Mouse (Mus musculus): ENCODE measurements around the gene Nploc4. TPM values are rescaled to one million over a fixed set of nuclear protein-coding genes. Genes with fewer than 3 reads are reported as not detected.
"Not testable (repeated sequence)": the region's sequence is repeated elsewhere in the genome, so short reads cannot be mapped to it uniquely, and the experiment has no call there.

Nploc4 gene
- polyA plus RNA-seq, 1 experiment from 2014 or later: 15.6 TPM

- no peak for ATAC-seq
- H3K27ac ChIP-seq (ENCODE audit: low read depth, low read length): no peak overlapping the region
- no peak overlapping the region for H3K4me2 ChIP-seq (replicated peaks; ENCODE audit: low read depth)
- 93% methylated on average over 3 of the region's 3 CpGs for WGBS
- TF ChIP-seq CTCF (IDR thresholded peaks at IDR 0.05; ENCODE audit: low read depth): no peak
- no peak overlapping the region for H3K4me3 ChIP-seq (ENCODE audit: low read depth, low read length)
- no peak overlapping the region for H3K9ac ChIP-seq (ENCODE audit: low read depth, low read length)
- no peaks in the 10 kb centered on the region for H3K9me3 ChIP-seq (ENCODE audit: control insufficient read depth)
- H3K4me1 ChIP-seq (replicated peaks; ENCODE audit: control insufficient read depth, insufficient read depth, low read length): no peaks in the 10 kb centered on the region
- H3K36me3 ChIP-seq (ENCODE audit: control insufficient read depth, insufficient read depth): peaks cover 72% of the 10 kb centered on the region
- no peaks in the 10 kb centered on the region for H3K27me3 ChIP-seq (replicated peaks; ENCODE audit: control insufficient read depth, insufficient read depth, low read length)
Observed at GRCm38 (mm10) chr11:120426727-120427126, 10.8 kb downstream of the Nploc4 start.

- 65% methylated on average over 9 of the region's 9 CpGs for WGBS
- Histone ChIP-seq H3K27me3 (replicated peaks; ENCODE audit: control insufficient read depth, insufficient read depth, low read length) (no peaks in the 10 kb centered on the region), H3K27ac (ENCODE audit: low read depth, low read length) (no peak overlapping the region), H3K36me3 (ENCODE audit: control insufficient read depth, insufficient read depth) (peaks cover 82% of the 10 kb centered on the region), H3K9ac (ENCODE audit: low read depth, low read length) (no peak overlapping the region), H3K4me1 (replicated peaks; ENCODE audit: control insufficient read depth, insufficient read depth, low read length) (no peaks in the 10 kb centered on the region), H3K4me3 (ENCODE audit: low read depth, low read length) (no peak overlapping the region), H3K4me2 (replicated peaks; ENCODE audit: low read depth) (no peak overlapping the region), H3K9me3 (ENCODE audit: control insufficient read depth) (no peaks in the 10 kb centered on the region)
- TF ChIP-seq CTCF (IDR thresholded peaks at IDR 0.05; ENCODE audit: low read depth): peak; percentile 81
- no peak for ATAC-seq
Observed at GRCm38 (mm10) chr11:120423569-120424295, 13.8 kb downstream of the Nploc4 start.

GRCm38 (mm10) chr11:120422651-120423568, 14.6 kb downstream of the Nploc4 start:
- Histone ChIP-seq H3K9ac (ENCODE audit: low read depth, low read length) (no peak overlapping the region), H3K27me3 (replicated peaks; ENCODE audit: control insufficient read depth, insufficient read depth, low read length) (no peaks in the 10 kb centered on the region), H3K27ac (ENCODE audit: low read depth, low read length) (no peak overlapping the region), H3K4me2 (replicated peaks; ENCODE audit: low read depth) (no peak overlapping the region), H3K36me3 (ENCODE audit: control insufficient read depth, insufficient read depth) (peaks cover 82% of the 10 kb centered on the region), H3K9me3 (ENCODE audit: control insufficient read depth) (no peaks in the 10 kb centered on the region), H3K4me1 (replicated peaks; ENCODE audit: control insufficient read depth, insufficient read depth, low read length) (no peaks in the 10 kb centered on the region), H3K4me3 (ENCODE audit: low read depth, low read length) (no peak overlapping the region)
- 55% methylated on average over 13 of the region's 13 CpGs for WGBS
- ATAC-seq: no peak
- no peak for TF ChIP-seq CTCF (IDR thresholded peaks at IDR 0.05; ENCODE audit: low read depth)

DNA sequence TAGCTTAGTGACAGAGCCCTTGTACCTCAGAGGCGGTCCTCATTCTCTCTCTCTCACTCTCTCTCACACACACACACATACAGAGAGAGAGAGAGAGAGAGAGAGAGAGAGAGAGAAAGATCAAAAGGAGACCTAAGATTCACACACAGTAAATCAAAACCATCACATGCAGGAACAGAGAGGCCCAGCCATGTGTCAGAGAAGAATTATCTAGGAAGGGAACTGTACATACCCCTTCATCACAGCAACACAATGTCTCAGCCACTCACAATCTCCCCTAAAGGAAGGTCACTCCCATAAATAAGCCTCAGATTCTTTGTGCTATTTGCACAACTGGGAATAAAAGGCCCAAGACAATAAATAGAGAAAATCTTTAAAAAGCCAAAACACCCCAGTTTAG, 18.9 kb downstream of the Nploc4 start:
- 100% methylated on average over 1 of the region's 1 CpGs for WGBS
- no peaks in the 10 kb centered on the region for H3K27me3 ChIP-seq (replicated peaks; ENCODE audit: control insufficient read depth, insufficient read depth, low read length)

GRCm38 (mm10) chr11:120417852-120418251, 19.7 kb downstream of the Nploc4 start:
- 90% methylated on average over 7 of the region's 7 CpGs for WGBS
- Histone ChIP-seq H3K4me1 (replicated peaks; ENCODE audit: control insufficient read depth, insufficient read depth, low read length) (no peaks in the 10 kb centered on the region), H3K4me2 (replicated peaks; ENCODE audit: low read depth) (no peak overlapping the region), H3K27ac (ENCODE audit: low read depth, low read length) (no peak overlapping the region), H3K9ac (ENCODE audit: low read depth, low read length) (no peak overlapping the region), H3K27me3 (replicated peaks; ENCODE audit: control insufficient read depth, insufficient read depth, low read length) (no peaks in the 10 kb centered on the region), H3K4me3 (ENCODE audit: low read depth, low read length) (no peak overlapping the region), H3K9me3 (ENCODE audit: control insufficient read depth) (no peaks in the 10 kb centered on the region), H3K36me3 (ENCODE audit: control insufficient read depth, insufficient read depth) (peaks cover 75% of the 10 kb centered on the region)
- ATAC-seq: no peak
- TF ChIP-seq CTCF (IDR thresholded peaks at IDR 0.05; ENCODE audit: low read depth): no peak

More for the DNA sequence above, 18.9 kb downstream of the Nploc4 start:
- H3K36me3 ChIP-seq (ENCODE audit: control insufficient read depth, insufficient read depth): peaks cover 72% of the 10 kb centered on the region
- no peak overlapping the region for H3K4me3 ChIP-seq (ENCODE audit: low read depth, low read length)
- no peak overlapping the region for H3K4me2 ChIP-seq (replicated peaks; ENCODE audit: low read depth)
- no peak overlapping the region for H3K27ac ChIP-seq (ENCODE audit: low read depth, low read length)
- no peak for ATAC-seq
- no peaks in the 10 kb centered on the region for H3K9me3 ChIP-seq (ENCODE audit: control insufficient read depth)
- TF ChIP-seq CTCF (IDR thresholded peaks at IDR 0.05; ENCODE audit: low read depth): no peak
- H3K9ac ChIP-seq (ENCODE audit: low read depth, low read length): no peak overlapping the region
- H3K4me1 ChIP-seq (replicated peaks; ENCODE audit: control insufficient read depth, insufficient read depth, low read length): no peaks in the 10 kb centered on the region

DNA sequence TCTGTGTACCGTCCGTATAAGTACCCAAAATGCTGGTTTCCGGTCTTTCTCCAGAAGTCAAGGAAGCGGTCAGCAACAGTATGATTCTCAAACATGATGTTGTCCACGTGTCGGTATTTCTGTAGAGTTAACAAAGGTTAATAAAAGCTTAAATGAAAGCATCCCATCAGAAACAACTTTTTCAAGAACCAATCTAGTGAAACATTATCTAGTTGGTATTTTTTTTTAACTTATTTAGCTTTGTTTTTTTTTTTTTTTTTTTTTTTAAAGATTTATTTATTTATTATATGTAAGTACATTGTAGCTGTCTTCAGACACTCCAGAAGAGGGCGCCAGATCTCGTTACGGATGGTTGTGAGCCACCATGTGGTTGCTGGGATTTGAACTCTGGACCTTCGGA, 23.9 kb downstream of the Nploc4 start:
- 96% methylated on average over 7 of the region's 10 CpGs for WGBS
- H3K4me1 ChIP-seq (replicated peaks; ENCODE audit: control insufficient read depth, insufficient read depth, low read length); H3K27me3 ChIP-seq (replicated peaks; ENCODE audit: control insufficient read depth, insufficient read depth, low read length); H3K27ac ChIP-seq (ENCODE audit: low read depth, low read length); H3K9me3 ChIP-seq (ENCODE audit: control insufficient read depth); H3K4me2 ChIP-seq (replicated peaks; ENCODE audit: low read depth); H3K4me3 ChIP-seq (ENCODE audit: low read depth, low read length); H3K9ac ChIP-seq (ENCODE audit: low read depth, low read length); ATAC-seq: not testable (repeated sequence)
- H3K36me3 ChIP-seq (ENCODE audit: control insufficient read depth, insufficient read depth): peaks cover 77% of the 10 kb centered on the region

All from intestine, postnatal 0 days (tissue).